Mouse (Mus musculus) intestine, postnatal 0 days (tissue): Measurements from ENCODE around the gene Ddit4. TPM values are rescaled to one million over a fixed set of nuclear protein-coding genes. Genes with fewer than 3 reads are reported as not detected.
A peak's percentile ranks its signal among the peaks of the same experiment; 100 is the strongest.

Source experiments
- ATAC-seq: fragments of 200-750 bp; cut with Nextera tagmentation; 2 replicates; pipeline ENCODE4 v1.8.0; 2017; ENCODE audit warnings: mild to moderate bottlenecking, moderate TSS enrichment, moderate library complexity
- H3K27ac ChIP-seq: fragments of 300-500 bp; sonication (generic); 2 replicates; pipeline ENCODE4 v1.5.1; 2014; ENCODE audit warnings: mild to moderate bottlenecking, low read depth, low read length, moderate library complexity
- H3K27me3 ChIP-seq: fragments of 300-500 bp; sonication (generic); replicated peaks from 2 replicates; pipeline ENCODE4 v1.6.1; 2014; ENCODE audit warnings: low read length, mixed read lengths; ENCODE audit not compliant: control insufficient read depth, insufficient read depth
- H3K36me3 ChIP-seq: fragments of 300-500 bp; sonication (generic); 2 replicates; pipeline ENCODE4 v1.6.1; 2014; ENCODE audit warnings: mild to moderate bottlenecking, moderate library complexity; ENCODE audit not compliant: control insufficient read depth, insufficient read depth
- H3K4me1 ChIP-seq: fragments of 300-500 bp; sonication (generic); replicated peaks from 2 replicates; pipeline ENCODE4 v1.6.1; 2014; ENCODE audit warnings: antibody characterized with exemption, low read length, mixed read lengths; ENCODE audit not compliant: control insufficient read depth, insufficient read depth
- H3K4me2 ChIP-seq: fragments of 300-500 bp; sonication (generic); replicated peaks from 2 replicates; pipeline ENCODE4 v1.6.1; 2014; ENCODE audit warnings: low read depth, mild to moderate bottlenecking, moderate library complexity
- H3K4me3 ChIP-seq: fragments of 300-500 bp; sonication (generic); 2 replicates; pipeline ENCODE4 v1.5.1; 2014; ENCODE audit warnings: low read depth, low read length
- H3K9ac ChIP-seq: fragments of 300-500 bp; sonication (generic); 2 replicates; pipeline ENCODE4 v1.6.1; 2014; ENCODE audit warnings: mild to moderate bottlenecking, low read depth, low read length
- H3K9me3 ChIP-seq: fragments of 300-500 bp; sonication (generic); 2 replicates; pipeline ENCODE4 v1.6.1; 2016; ENCODE audit warnings: mixed run types; ENCODE audit not compliant: control insufficient read depth
- CTCF ChIP-seq: sonication (generic); IDR thresholded peaks from 2 replicates; pipeline ENCODE4 v1.5.1; 2016; ENCODE audit warnings: low read depth, mild to moderate bottlenecking, control low read depth, antibody characterized with exemption, moderate library complexity
- WGBS: fragments of 180-500 bp; shearing (Covaris S2); extraction: QIAGEN DNeasy Blood & Tissue Kit; methylation state at CpG from one replicate; pipeline ENCODE4 v1.1.7; 2014; 5-methylcytosine and 5-hydroxymethylcytosine counted together
- polyA plus RNA-seq: library from polyadenylated mRNA; unstranded; fragments of >200 nt; fragmentation: Nextera tagmentation; extraction: Ambion mirVana; gene quantifications from 2 replicates; pipeline ENCODE4 v1.2.1, GENCODE M21; 2015

The Ddit4 gene
- polyA plus RNA-seq, 1 experiment from 2014 or later: 17.8 TPM

DNA sequence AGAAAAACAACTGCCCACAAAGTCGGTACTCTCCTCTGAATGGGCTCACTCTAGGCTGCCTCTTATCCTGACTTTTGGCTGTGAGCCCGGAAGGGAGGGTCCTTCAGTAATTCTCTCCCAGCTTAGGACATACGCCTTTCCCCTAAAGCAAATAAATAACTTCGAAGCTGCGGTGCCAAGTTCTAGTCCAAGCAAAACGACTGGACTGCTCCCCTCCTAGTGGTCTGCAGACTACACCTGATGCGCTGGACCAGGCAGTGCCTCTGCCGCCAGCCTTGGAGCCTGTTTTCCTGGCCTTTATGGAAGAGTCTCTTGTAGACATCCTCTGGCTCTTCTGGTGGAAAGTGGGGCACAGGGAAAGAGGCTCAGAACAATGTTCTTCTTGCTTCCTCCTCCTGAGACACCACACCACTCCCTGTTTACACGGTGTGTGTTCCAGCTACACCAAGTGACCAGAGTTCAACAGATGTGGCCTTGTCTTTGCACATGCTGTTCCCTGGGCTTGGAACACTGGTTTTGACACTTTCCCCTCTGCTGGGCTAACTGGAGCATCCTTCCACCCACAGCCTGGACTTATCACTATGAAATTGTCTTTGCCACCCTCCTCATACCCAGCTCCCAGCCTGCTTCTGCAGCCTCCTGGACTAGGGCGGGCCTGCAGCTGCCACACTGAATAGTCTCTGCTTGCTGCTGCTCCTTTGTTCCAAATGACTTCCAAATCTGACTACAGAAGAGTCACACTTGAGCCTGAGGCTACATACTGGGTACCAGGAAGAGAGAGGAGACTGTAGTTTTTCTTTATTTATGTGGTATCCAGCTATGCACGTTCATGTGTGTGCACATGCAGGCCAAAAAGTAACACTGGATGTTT lies 27.5 kb upstream of the Ddit4 start:
- Histone ChIP-seq H3K4me1 (peaks cover 21% of the 10 kb centered on the region), H3K9me3 (no peaks in the 10 kb centered on the region), H3K9ac (no peak overlapping the region), H3K4me2 (0 out of 2 replicates have a peak overlapping the region, but pooled peaks have one; percentile 0), H3K27me3 (no peaks in the 10 kb centered on the region), H3K27ac (peak overlapping the region; percentile 71), H3K4me3 (no peak overlapping the region), H3K36me3 (no peaks in the 10 kb centered on the region)
- 20% methylated on average over 11 of the region's 11 CpGs for whole genome bisulfite sequencing
- ATAC-seq: peak; percentile 81
- TF ChIP-seq CTCF: peak; percentile 27

GRCm38 (mm10) chr10:59978401-59978800 lies 26.8 kb upstream of the Ddit4 start:
- no peak for TF ChIP-seq CTCF
- WGBS: 57% methylated on average over 2 of the region's 2 CpGs

DNA sequence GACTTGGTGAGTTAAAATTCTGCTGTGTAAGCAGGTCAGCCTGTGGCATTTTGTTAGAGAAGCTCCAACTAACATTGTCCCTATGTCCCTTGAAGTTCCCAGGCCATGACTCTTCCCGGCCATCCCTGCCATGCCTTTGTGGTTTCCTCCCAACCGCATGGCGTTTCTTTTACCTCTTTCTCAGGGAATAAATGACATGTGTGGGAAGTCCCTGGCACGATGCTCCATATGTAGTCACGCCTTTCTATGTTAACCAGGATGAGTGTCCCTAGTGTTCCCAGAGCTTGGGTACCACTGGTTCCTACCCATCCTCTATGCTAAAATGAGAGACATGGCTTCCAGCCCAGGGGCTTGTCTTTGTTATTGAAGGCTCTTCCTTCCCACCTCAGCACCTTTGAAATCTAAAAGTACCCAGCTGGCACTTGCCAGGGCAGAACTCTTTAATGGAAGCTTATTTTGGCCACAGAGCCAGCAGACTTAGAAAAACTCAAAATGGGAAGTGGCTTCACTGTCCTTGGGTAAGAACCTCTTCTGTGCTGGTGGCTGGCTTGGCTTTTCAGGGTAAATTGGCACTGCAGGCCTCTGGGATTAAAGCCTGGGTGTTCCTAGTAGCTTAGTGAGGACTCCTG lies 26.2 kb upstream of the Ddit4 start:
- Histone ChIP-seq H3K4me3 (no peak overlapping the region), H3K36me3 (no peaks in the 10 kb centered on the region), H3K27me3 (no peaks in the 10 kb centered on the region), H3K4me1 (peaks cover 29% of the 10 kb centered on the region), H3K4me2 (no peak overlapping the region), H3K27ac (peak overlapping the region; percentile 71), H3K9me3 (no peaks in the 10 kb centered on the region), H3K9ac (no peak overlapping the region)
- ATAC-seq: no peak
- TF ChIP-seq CTCF: no peak
- 91% methylated on average over 5 of the region's 5 CpGs for WGBS

More at GRCm38 (mm10) chr10:59978401-59978800, 26.8 kb upstream of the Ddit4 start:
- Histone ChIP-seq H3K27me3 (no peaks in the 10 kb centered on the region), H3K9ac (no peak overlapping the region), H3K4me1 (peaks cover 27% of the 10 kb centered on the region), H3K9me3 (no peaks in the 10 kb centered on the region), H3K27ac (peak overlapping the region; percentile 71), H3K4me2 (no peak overlapping the region), H3K36me3 (no peaks in the 10 kb centered on the region), H3K4me3 (no peak overlapping the region)
- no peak for ATAC-seq

- Histone ChIP-seq H3K27me3 (no peaks in the 10 kb centered on the region), H3K9ac (no peak overlapping the region), H3K36me3 (no peaks in the 10 kb centered on the region), H3K4me1 (peaks cover 29% of the 10 kb centered on the region), H3K4me3 (no peak overlapping the region), H3K27ac (no peak overlapping the region), H3K4me2 (no peak overlapping the region), H3K9me3 (no peaks in the 10 kb centered on the region)
- no peak for ATAC-seq
- TF ChIP-seq CTCF: no peak
- WGBS: 74% methylated on average over 2 of the region's 4 CpGs
Observed at GRCm38 (mm10) chr10:59977141-59977540, 25.5 kb upstream of the Ddit4 start.

DNA sequence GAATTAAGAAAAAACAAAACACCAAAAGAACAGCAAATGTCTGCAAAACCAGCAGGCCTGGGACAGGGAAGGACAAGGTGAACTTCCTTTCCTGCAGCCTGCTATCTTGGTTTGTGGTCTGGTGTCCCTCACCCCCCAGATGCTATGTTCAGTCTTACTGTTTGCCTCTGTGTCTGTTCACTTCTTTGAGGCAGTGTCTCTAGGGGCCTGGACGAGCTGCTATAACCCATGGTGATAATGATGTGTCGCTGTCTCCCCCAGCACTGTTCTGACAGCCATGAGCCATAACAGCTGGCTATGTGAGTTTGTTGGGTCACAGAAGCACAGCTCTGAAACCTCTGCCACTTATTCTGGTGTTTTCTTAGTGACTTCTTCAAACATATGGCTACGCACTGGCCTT lies 23.2 kb upstream of the Ddit4 start:
- Histone ChIP-seq H3K27me3 (no peaks in the 10 kb centered on the region), H3K9ac (no peak overlapping the region), H3K9me3 (no peaks in the 10 kb centered on the region), H3K36me3 (no peaks in the 10 kb centered on the region), H3K4me2 (no peak overlapping the region), H3K27ac (peak overlapping the region; percentile 78), H3K4me3 (no peak overlapping the region), H3K4me1 (peaks cover 34% of the 10 kb centered on the region)
- no peak for ATAC-seq
- WGBS: 70% methylated on average over 3 of the region's 3 CpGs
- TF ChIP-seq CTCF: no peak

DNA sequence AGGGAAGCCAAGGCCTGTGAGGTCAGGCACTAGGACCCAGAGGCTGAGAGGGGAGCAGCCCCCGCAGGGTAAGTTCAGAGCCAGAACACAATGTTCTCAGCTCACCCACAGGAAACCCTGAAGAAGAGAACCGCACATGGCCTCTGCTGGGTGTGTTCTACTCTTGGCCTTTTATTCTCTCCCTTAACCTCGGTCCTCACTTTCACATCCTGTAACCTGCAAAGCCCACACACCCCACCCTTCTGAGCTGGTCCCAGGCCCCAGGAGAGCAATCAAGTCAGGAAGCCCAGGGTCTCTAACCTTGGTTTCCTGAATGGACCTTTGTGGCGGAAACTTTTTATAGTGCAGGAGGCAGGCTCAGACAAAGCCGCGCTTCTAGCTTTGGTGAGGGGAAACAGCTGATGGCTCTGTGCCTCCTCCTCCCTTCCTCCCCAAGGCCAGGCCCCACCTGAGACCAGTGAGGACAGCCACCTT lies 22.6 kb upstream of the Ddit4 start:
- H3K4me1 ChIP-seq: peaks cover 29% of the 10 kb centered on the region
- peak; percentile 34 for ATAC-seq
- H3K27me3 ChIP-seq: no peaks in the 10 kb centered on the region
- 11% methylated on average over 6 of the region's 6 CpGs for WGBS
- TF ChIP-seq CTCF: no peak
- no peaks in the 10 kb centered on the region for H3K9me3 ChIP-seq
- H3K27ac ChIP-seq: peak overlapping the region; percentile 78
- no peak overlapping the region for H3K4me2 ChIP-seq
- H3K36me3 ChIP-seq: no peaks in the 10 kb centered on the region
- no peak overlapping the region for H3K4me3 ChIP-seq
- no peak overlapping the region for H3K9ac ChIP-seq
